In the genomic region with DNA sequence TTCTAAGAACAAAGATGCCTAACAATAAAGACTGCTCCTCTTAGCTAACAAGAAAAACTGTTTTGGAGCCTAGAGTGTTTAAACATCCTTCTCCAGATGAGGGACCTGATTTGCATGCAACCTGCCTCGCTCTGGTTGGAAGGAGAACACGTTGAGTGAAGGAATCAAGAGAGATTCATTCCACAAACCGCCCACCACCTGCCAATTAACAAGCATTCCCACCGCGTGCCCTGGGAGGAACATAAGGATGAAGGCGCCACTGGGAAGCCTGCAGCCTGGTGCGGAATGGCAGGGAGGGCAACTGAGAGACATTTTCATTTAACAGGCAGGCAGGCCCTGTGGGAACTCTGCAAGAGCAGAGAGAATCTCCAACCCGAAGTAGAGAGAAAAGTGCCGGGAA, we compare ENCODE assay signal across 28 mouse cellular contexts.
DNase-seq lines count a peak whose midpoint lies in the region; ATAC-seq and TF ChIP-seq lines count a peak whose summit lies in the region.
"Had no signal": no experiment of that assay in that cellular context is flagged by ENCODE, and none has a peak within 500 bp of the region (broad histone marks: within the 10 kb centered on the region; RNA-seq: fewer than 3 reads in every experiment).

No protein-coding gene starts in this region.

- no peak; the same call in 1 of the 2 replicates for ATAC-seq in frontal cortex, adult (ENCODE audit: low TSS enrichment)
- ATAC-seq in limb, embryonic 13.5 days (ENCODE audit: low FRiP score, low read depth): no peak
- ATAC-seq in hindbrain, embryonic 12.5 days (ENCODE audit: low FRiP score): no peak
- ATAC-seq: intestine, embryonic 16.5 days; lung, postnatal 0 days; midbrain, embryonic 13.5 days; Patski had no signal

- no peaks in the 10 kb centered on the region for H3K36me3 ChIP-seq in limb, embryonic 13.5 days
- no peaks in the 10 kb centered on the region for H3K36me3 ChIP-seq in limb, embryonic 10.5 days
- H3K36me3 ChIP-seq in hindbrain, embryonic 12.5 days: no peaks in the 10 kb centered on the region
- H3K36me3 ChIP-seq: embryonic facial prominence, embryonic 13.5 days; heart, embryonic 13.5 days; hindbrain, embryonic 10.5 days; limb, embryonic 15.5 days; liver, embryonic 13.5 days; midbrain, embryonic 13.5 days had no signal

- peaks cover 16% of the 10 kb centered on the region for H3K4me1 ChIP-seq in limb, embryonic 13.5 days
- no peaks in the 10 kb centered on the region for H3K4me1 ChIP-seq in limb, embryonic 10.5 days
- H3K4me1 ChIP-seq in hindbrain, embryonic 12.5 days: no peaks in the 10 kb centered on the region
- H3K4me1 ChIP-seq: embryonic facial prominence, embryonic 13.5 days; heart, embryonic 13.5 days; hindbrain, embryonic 10.5 days; liver, embryonic 13.5 days; megakaryocyte, embryonic 14.5 days; midbrain, embryonic 13.5 days had no signal

- H3K9me3 ChIP-seq in limb, embryonic 13.5 days: no peaks in the 10 kb centered on the region
- no peaks in the 10 kb centered on the region for H3K9me3 ChIP-seq in limb, embryonic 10.5 days (replicated peaks)
- H3K9me3 ChIP-seq in hindbrain, embryonic 12.5 days (replicated peaks): no peaks in the 10 kb centered on the region
- H3K9me3 ChIP-seq: embryonic facial prominence, embryonic 13.5 days; heart, embryonic 13.5 days; hindbrain, embryonic 10.5 days; limb, embryonic 15.5 days; liver, embryonic 13.5 days; midbrain, embryonic 13.5 days had no signal

- DNase-seq in frontal cortex, postnatal 10 days (ENCODE audit: low spot score in 2 of 2): peak; percentile 14 to 25
- peak; percentile 12 to 18 for DNase-seq in layer of hippocampus, postnatal 10 days (ENCODE audit: low spot score in 2 of 2)
- DNase-seq in layer of hippocampus, adult 2 months (ENCODE audit: low spot score in 2 of 2): no peak
- DNase-seq in limb, embryonic 10.5 days (ENCODE audit: low spot score): no peak
- DNase-seq in brain, adult 2 months (ENCODE audit: low read depth, low spot score): peak; percentile 55
- DNase-seq: adrenal gland, postnatal 10 days; cerebellum, adult 18-20 months; cerebellum, postnatal 10 days; heart, postnatal 14 days; kidney, adult 8-10 months; kidney, postnatal 4 days; liver, embryonic 13.5 days; lung, adult 18-20 months; lung, postnatal 4 days; thymus, postnatal 4 days had no signal

- peaks cover 13% of the 10 kb centered on the region for H3K27me3 ChIP-seq in limb, embryonic 13.5 days
- no peaks in the 10 kb centered on the region for H3K27me3 ChIP-seq in limb, embryonic 10.5 days (ENCODE audit: low read depth, poor library complexity, severe bottlenecking)
- H3K27me3 ChIP-seq in hindbrain, embryonic 12.5 days: no peaks in the 10 kb centered on the region
- H3K27me3 ChIP-seq: embryonic facial prominence, embryonic 13.5 days; heart, embryonic 13.5 days; limb, embryonic 15.5 days; liver, embryonic 13.5 days; megakaryocyte, embryonic 14.5 days; midbrain, embryonic 13.5 days had no signal

- no peak overlapping the region for H3K4me3 ChIP-seq in layer of hippocampus, adult 2 months
- H3K4me3 ChIP-seq in limb, embryonic 13.5 days: no peak overlapping the region
- H3K4me3 ChIP-seq in limb, embryonic 10.5 days: no peak overlapping the region
- no peak overlapping the region for H3K4me3 ChIP-seq in hindbrain, embryonic 12.5 days
- H3K4me3 ChIP-seq: embryonic facial prominence, embryonic 13.5 days; heart, embryonic 13.5 days; hindbrain, embryonic 10.5 days; limb, embryonic 15.5 days; liver, embryonic 13.5 days; megakaryocyte, embryonic 14.5 days; midbrain, embryonic 13.5 days had no signal

- no peak overlapping the region for H3K9ac ChIP-seq in limb, embryonic 13.5 days
- no peak overlapping the region for H3K9ac ChIP-seq in hindbrain, embryonic 12.5 days
- H3K9ac ChIP-seq: embryonic facial prominence, embryonic 13.5 days; heart, embryonic 13.5 days; limb, embryonic 15.5 days; liver, embryonic 13.5 days; midbrain, embryonic 13.5 days had no signal

- no peak overlapping the region for H3K27ac ChIP-seq in layer of hippocampus, adult 2 months
- peak overlapping the region; percentile 4; the same call in 1 of the 2 replicates for H3K27ac ChIP-seq in limb, embryonic 13.5 days
- H3K27ac ChIP-seq in limb, embryonic 10.5 days: no peak overlapping the region
- H3K27ac ChIP-seq in hindbrain, embryonic 12.5 days: no peak overlapping the region
- H3K27ac ChIP-seq: embryonic facial prominence, embryonic 13.5 days; heart, embryonic 13.5 days; hindbrain, embryonic 10.5 days; kidney, postnatal 0 days; limb, embryonic 15.5 days; liver, embryonic 13.5 days; midbrain, embryonic 13.5 days had no signal

- WGBS in limb, embryonic 13.5 days: 50% methylated on average over 9 of the region's 9 CpGs
- 86% methylated on average over 9 of the region's 9 CpGs for WGBS in limb, embryonic 10.5 days
- WGBS in hindbrain, embryonic 12.5 days: 77% methylated on average over 9 of the region's 9 CpGs

- no peak overlapping the region for H3K4me2 ChIP-seq in limb, embryonic 13.5 days (replicated peaks)
- H3K4me2 ChIP-seq in hindbrain, embryonic 12.5 days (replicated peaks): no peak overlapping the region
- H3K4me2 ChIP-seq: embryonic facial prominence, embryonic 13.5 days; heart, embryonic 13.5 days; limb, embryonic 15.5 days; liver, embryonic 13.5 days; midbrain, embryonic 13.5 days had no signal

- no peak for TF ChIP-seq CTCF in layer of hippocampus, adult 2 months (conservative IDR thresholded peaks at IDR 0.05)

Comparison
In these comparisons a context has a peak if more than half of its experiments do, and no peak if none do; other contexts are left out.
1. DNase-seq: peak in frontal cortex, postnatal 10 days (2 of 2), layer of hippocampus, postnatal 10 days (2 of 2) and brain, adult 2 months (single experiment); none in layer of hippocampus, adult 2 months (0 of 2) and limb, embryonic 10.5 days (single experiment).